Mouse (Mus musculus): ENCODE measurements around the gene Adamts5. TPM values are rescaled to one million over a fixed set of nuclear protein-coding genes. Genes with fewer than 3 reads are reported as not detected.

The Adamts5 gene
- total and polyA plus RNA-seq, 3 experiments, result 0.88 to 4.0 (median 2.0) TPM

- ATAC-seq (ENCODE audit: extremely low read depth, insufficient number of reproducible peaks, low FRiP score, poor library complexity, severe bottlenecking), result 0 out of 2 replicates have a peak, but pooled peaks have one; percentile 10
- peaks cover 35% of the 10 kb centered on the region for H3K4me1 ChIP-seq (ENCODE audit: insufficient read depth, low read depth, low read length)
- H3K27me3 ChIP-seq (ENCODE audit: insufficient read depth, low read length), result no peaks in the 10 kb centered on the region
- no peaks in the 10 kb centered on the region for H3K36me3 ChIP-seq (replicated peaks)
- peak overlapping the region; percentile 72 for H3K4me3 ChIP-seq (ENCODE audit: low read depth, low read length)
- H3K9me3 ChIP-seq (replicated peaks), result peaks cover 21% of the 10 kb centered on the region
- DNase-seq (ENCODE audit: low spot score), result peak; percentile 18
- TF ChIP-seq POLR2AphosphoS5 (IDR thresholded peaks at IDR 0.05; ENCODE audit: insufficient replicate concordance, low read depth, low read length) (no peak), TAL1 (conservative IDR thresholded peaks at IDR 0.05; ENCODE audit: low read depth, low read length) (no peak), GATA1 (IDR thresholded peaks at IDR 0.05; ENCODE audit: borderline replicate concordance, low read length) (no peak), CTCF (IDR thresholded peaks at IDR 0.05; ENCODE audit: low read depth, low read length) (no peak), GATA2 (IDR thresholded peaks at IDR 0.05; ENCODE audit: borderline replicate concordance, low read depth, low read length) (no peak)
Measured at GRCm38 (mm10) chr16:85899790-85900587, 1.6 kb downstream of the Adamts5 start.

DNA sequence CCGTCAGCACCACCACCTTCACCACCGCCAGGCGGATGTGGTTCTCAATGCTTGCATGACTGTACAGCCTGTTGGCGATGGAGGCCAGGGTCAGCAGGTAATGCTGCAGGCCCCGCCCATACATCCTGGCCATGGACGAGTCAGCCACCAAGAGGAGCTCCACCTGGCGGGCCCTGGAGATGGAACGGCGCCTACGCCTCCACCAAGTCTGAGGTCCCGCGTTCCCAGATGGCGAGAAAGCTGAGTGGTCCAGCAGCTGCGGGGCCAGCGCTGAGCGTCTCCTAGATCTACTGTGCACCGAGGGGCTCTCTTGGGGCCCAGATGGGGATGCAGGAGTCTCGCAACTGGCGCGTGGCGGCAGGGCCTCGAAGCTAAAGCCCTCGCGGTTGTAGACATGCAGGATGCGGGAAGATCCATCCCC lies 2.3 kb downstream of the Adamts5 start:
- no peak for TF ChIP-seq CTCF (IDR thresholded peaks at IDR 0.05; ENCODE audit: low read depth, low read length)
- TF ChIP-seq POLR2AphosphoS5 (IDR thresholded peaks at IDR 0.05; ENCODE audit: insufficient replicate concordance, low read depth, low read length), result no peak
- TF ChIP-seq TAL1 (conservative IDR thresholded peaks at IDR 0.05; ENCODE audit: low read depth, low read length), result no peak
- no peak for TF ChIP-seq GATA2 (IDR thresholded peaks at IDR 0.05; ENCODE audit: borderline replicate concordance, low read depth, low read length)
- TF ChIP-seq GATA1 (IDR thresholded peaks at IDR 0.05; ENCODE audit: borderline replicate concordance, low read length), result no peak
- ATAC-seq (ENCODE audit: extremely low read depth, insufficient number of reproducible peaks, low FRiP score, poor library complexity, severe bottlenecking), result no peak
- no peaks in the 10 kb centered on the region for H3K36me3 ChIP-seq (replicated peaks)
- H3K4me1 ChIP-seq (ENCODE audit: insufficient read depth, low read depth, low read length), result peaks cover 35% of the 10 kb centered on the region
- H3K4me3 ChIP-seq (ENCODE audit: low read depth, low read length), result peak overlapping the region; percentile 72
- peaks cover 21% of the 10 kb centered on the region for H3K9me3 ChIP-seq (replicated peaks)
- no peaks in the 10 kb centered on the region for H3K27me3 ChIP-seq (ENCODE audit: insufficient read depth, low read length)
- no peak for DNase-seq (ENCODE audit: low spot score)

DNA sequence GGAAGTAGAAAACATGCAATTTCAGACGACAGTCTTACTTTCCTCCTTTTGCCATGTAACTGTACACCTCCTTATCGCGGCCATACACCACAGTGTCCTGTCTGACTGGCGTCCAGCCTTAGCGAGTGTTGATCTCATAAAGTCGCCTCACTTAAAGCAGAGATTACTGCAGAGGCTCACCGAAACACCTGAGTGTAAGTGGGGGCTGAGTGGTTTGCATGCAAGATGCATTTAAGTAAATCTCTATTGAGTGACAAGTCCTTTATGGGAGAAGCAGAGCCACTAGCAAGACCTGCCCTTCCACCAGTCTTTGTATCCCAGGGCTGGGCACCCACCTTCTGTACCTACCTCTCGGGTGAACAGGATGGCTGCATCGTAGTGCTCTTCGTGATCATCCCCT lies 2.8 kb downstream of the Adamts5 start:
- DNase-seq (ENCODE audit: low spot score), result no peak
- Histone ChIP-seq H3K27me3 (ENCODE audit: insufficient read depth, low read length) (no peaks in the 10 kb centered on the region), H3K36me3 (replicated peaks) (no peaks in the 10 kb centered on the region), H3K9me3 (replicated peaks) (peaks cover 21% of the 10 kb centered on the region), H3K4me1 (ENCODE audit: insufficient read depth, low read depth, low read length) (peaks cover 35% of the 10 kb centered on the region), H3K4me3 (ENCODE audit: low read depth, low read length) (peak overlapping the region; percentile 72)
- ATAC-seq (ENCODE audit: extremely low read depth, insufficient number of reproducible peaks, low FRiP score, poor library complexity, severe bottlenecking), result peak; percentile 36; the same call in 1 of the 2 replicates
- TF ChIP-seq GATA1 (IDR thresholded peaks at IDR 0.05; ENCODE audit: borderline replicate concordance, low read length) (no peak), TAL1 (conservative IDR thresholded peaks at IDR 0.05; ENCODE audit: low read depth, low read length) (no peak), GATA2 (IDR thresholded peaks at IDR 0.05; ENCODE audit: borderline replicate concordance, low read depth, low read length) (no peak), POLR2AphosphoS5 (IDR thresholded peaks at IDR 0.05; ENCODE audit: insufficient replicate concordance, low read depth, low read length) (no peak), CTCF (IDR thresholded peaks at IDR 0.05; ENCODE audit: low read depth, low read length) (no peak)

DNA sequence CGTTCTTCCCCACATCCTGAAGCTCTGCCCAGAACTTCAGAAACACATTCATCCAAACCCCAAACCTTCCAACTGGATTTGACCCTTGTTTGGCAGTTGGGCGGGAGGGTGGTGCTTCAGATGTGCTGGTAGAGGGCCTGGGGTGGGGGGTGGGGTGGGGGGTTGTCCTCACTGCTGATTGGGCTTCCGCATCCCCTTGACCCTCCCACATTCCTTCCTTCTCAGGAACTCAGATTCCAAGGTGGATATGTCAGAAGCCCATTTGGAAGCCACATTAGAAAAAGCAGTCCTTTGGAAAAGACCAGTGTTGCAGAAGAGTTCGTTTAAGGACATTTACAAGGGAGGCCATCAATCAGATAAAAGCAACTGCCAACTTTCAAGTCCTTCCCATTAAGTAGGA lies 3.2 kb downstream of the Adamts5 start:
- 0 out of 2 replicates have a peak, but pooled peaks have one; percentile 4 for ATAC-seq (ENCODE audit: extremely low read depth, insufficient number of reproducible peaks, low FRiP score, poor library complexity, severe bottlenecking)

DNA sequence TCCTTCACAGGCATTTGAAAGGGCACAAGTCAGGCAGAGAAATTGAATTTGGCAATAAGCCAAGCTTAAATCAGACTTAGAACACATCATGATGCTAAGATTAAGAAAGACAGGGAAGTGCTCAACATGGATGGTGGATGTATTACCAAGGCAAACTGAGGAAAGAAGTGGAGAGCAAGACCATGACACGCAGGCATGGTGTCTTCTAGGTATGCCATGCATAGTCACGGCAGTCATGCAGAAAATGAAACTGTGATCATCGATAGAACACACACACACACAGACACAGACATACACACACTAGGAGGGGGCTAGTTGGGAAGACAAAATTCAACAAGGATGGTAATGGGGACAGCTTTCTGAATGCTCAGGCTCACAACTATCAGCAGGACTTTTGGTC lies 3.8 kb downstream of the Adamts5 start:
- Histone ChIP-seq H3K4me1 (ENCODE audit: insufficient read depth, low read depth, low read length) (peaks cover 35% of the 10 kb centered on the region), H3K9me3 (replicated peaks) (peaks cover 21% of the 10 kb centered on the region), H3K36me3 (replicated peaks) (no peaks in the 10 kb centered on the region), H3K4me3 (ENCODE audit: low read depth, low read length) (peak overlapping the region; percentile 72), H3K27me3 (ENCODE audit: insufficient read depth, low read length) (no peaks in the 10 kb centered on the region)
- TF ChIP-seq GATA2 (IDR thresholded peaks at IDR 0.05; ENCODE audit: borderline replicate concordance, low read depth, low read length) (no peak), CTCF (IDR thresholded peaks at IDR 0.05; ENCODE audit: low read depth, low read length) (no peak), POLR2AphosphoS5 (IDR thresholded peaks at IDR 0.05; ENCODE audit: insufficient replicate concordance, low read depth, low read length) (no peak), TAL1 (conservative IDR thresholded peaks at IDR 0.05; ENCODE audit: low read depth, low read length) (no peak), GATA1 (IDR thresholded peaks at IDR 0.05; ENCODE audit: borderline replicate concordance, low read length) (no peak)
- no peak for ATAC-seq (ENCODE audit: extremely low read depth, insufficient number of reproducible peaks, low FRiP score, poor library complexity, severe bottlenecking)
- DNase-seq (ENCODE audit: low spot score), result no peak

More for the DNA sequence above, 3.2 kb downstream of the Adamts5 start:
- Histone ChIP-seq H3K36me3 (replicated peaks) (no peaks in the 10 kb centered on the region), H3K27me3 (ENCODE audit: insufficient read depth, low read length) (no peaks in the 10 kb centered on the region), H3K9me3 (replicated peaks) (peaks cover 21% of the 10 kb centered on the region), H3K4me3 (ENCODE audit: low read depth, low read length) (peak overlapping the region; percentile 72), H3K4me1 (ENCODE audit: insufficient read depth, low read depth, low read length) (peaks cover 35% of the 10 kb centered on the region)
- peak; percentile 4 for DNase-seq (ENCODE audit: low spot score)
- TF ChIP-seq GATA1 (IDR thresholded peaks at IDR 0.05; ENCODE audit: borderline replicate concordance, low read length), result no peak
- TF ChIP-seq CTCF (IDR thresholded peaks at IDR 0.05; ENCODE audit: low read depth, low read length), result no peak
- no peak for TF ChIP-seq GATA2 (IDR thresholded peaks at IDR 0.05; ENCODE audit: borderline replicate concordance, low read depth, low read length)
- TF ChIP-seq POLR2AphosphoS5 (IDR thresholded peaks at IDR 0.05; ENCODE audit: insufficient replicate concordance, low read depth, low read length), result no peak
- TF ChIP-seq TAL1 (conservative IDR thresholded peaks at IDR 0.05; ENCODE audit: low read depth, low read length), result no peak

DNA sequence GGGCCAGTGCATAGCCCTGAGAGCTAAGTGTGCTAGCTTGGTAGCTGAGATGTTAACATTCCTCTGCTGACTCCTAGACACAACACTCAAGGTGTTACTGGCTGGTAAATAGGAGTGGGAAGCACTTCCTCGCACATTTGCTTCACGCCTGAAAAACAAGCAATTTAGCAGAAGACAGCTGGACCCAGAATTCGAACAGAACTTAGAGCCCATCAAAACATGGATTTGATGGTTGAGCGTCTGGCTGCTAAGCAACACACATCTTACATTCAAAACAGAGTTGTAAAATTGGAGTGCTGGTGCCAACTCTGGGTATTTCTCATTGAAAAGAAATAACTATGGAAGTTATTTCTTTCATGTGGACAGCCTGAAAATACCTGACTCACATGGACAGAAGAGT lies 5.7 kb downstream of the Adamts5 start:
- Histone ChIP-seq H3K9me3 (replicated peaks) (peaks cover 14% of the 10 kb centered on the region), H3K4me3 (ENCODE audit: low read depth, low read length) (no peak overlapping the region), H3K36me3 (replicated peaks) (no peaks in the 10 kb centered on the region), H3K27me3 (ENCODE audit: insufficient read depth, low read length) (no peaks in the 10 kb centered on the region), H3K4me1 (ENCODE audit: insufficient read depth, low read depth, low read length) (peaks cover 27% of the 10 kb centered on the region)
- DNase-seq (ENCODE audit: low spot score) (no peak), ATAC-seq (ENCODE audit: extremely low read depth, insufficient number of reproducible peaks, low FRiP score, poor library complexity, severe bottlenecking) (no peak)
- no peak for TF ChIP-seq CTCF (IDR thresholded peaks at IDR 0.05; ENCODE audit: low read depth, low read length)
- no peak for TF ChIP-seq GATA2 (IDR thresholded peaks at IDR 0.05; ENCODE audit: borderline replicate concordance, low read depth, low read length)
- no peak for TF ChIP-seq TAL1 (conservative IDR thresholded peaks at IDR 0.05; ENCODE audit: low read depth, low read length)
- TF ChIP-seq GATA1 (IDR thresholded peaks at IDR 0.05; ENCODE audit: borderline replicate concordance, low read length), result no peak
- no peak for TF ChIP-seq POLR2AphosphoS5 (IDR thresholded peaks at IDR 0.05; ENCODE audit: insufficient replicate concordance, low read depth, low read length)

Measured in G1E (cell line).